Mouse (Mus musculus): ENCODE results near the gene Ttc9b. TPM values are rescaled to one million over a fixed set of nuclear protein-coding genes. Genes with fewer than 3 reads are reported as not detected.

Ttc9b gene
- 0.54 and 0.74 TPM in 2 replicates for total RNA-seq (2012; rRNA removed)

DNA sequence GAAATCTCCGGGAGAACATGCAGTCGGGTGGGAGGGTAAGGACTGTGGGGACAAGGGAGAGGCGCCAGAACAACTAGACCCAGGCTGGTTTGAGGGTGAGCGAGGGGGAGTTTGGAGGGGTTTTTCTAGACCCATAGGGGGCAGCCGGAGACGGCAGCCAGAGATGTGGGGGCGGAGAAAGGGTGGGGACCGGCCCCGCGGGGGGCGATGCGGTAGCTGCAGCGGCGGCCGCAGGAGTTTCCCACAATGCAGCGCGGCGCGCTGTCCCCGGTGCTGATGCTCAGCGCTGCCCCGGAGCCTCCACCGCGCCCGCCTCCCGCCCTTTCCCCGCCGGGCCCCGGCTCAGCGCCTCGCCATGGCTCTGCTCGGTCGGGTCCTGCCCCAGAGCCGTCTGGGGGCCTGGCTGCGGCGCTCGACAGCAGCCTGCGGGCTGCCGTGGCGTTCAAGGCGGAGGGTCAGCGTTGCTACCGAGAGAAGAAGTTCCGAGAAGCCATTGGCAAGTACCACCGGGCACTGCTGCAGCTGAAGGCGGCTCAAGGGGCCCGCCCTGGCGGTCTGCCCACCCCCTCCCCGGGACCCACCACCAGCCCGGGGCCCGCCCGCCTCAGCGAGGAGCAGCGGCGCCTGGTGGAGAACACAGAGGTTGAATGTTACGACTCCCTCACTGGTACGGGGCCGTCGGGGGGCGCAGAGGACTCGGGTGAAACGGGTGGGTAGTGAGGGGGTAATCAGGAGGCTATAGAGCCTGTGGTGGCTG lies at the start of gene Ttc9b:
Gene Ttc9b (plus strand): TSS at position 235 of the 757 bp plus-strand sequence.
- H3K4me3 ChIP-seq (ENCODE audit: insufficient read depth in 1 of 2, low read depth in 1 of 2, low read length in 2 of 2, poor library complexity in 1 of 2, severe bottlenecking in 1 of 2) = peak within 1 kb of the TSS; percentile 53 to 68
- H3K36me3 ChIP-seq (ENCODE audit: control insufficient read depth, insufficient read depth, low read length, poor library complexity, severe bottlenecking) = no peaks in the 10 kb centered on the region
- TF ChIP-seq MAFK (IDR thresholded peaks at IDR 0.05; ENCODE audit: insufficient read depth, low read depth, low read length) (no peak), HCFC1 (IDR thresholded peaks at IDR 0.05; ENCODE audit: borderline replicate concordance, insufficient read depth, low read length) (peak; percentile 73)
- peaks cover 0 to 2% of the 10 kb centered on the region in 2 experiments; a peak in 1 of 4 replicates for H3K4me1 ChIP-seq (ENCODE audit: control insufficient read depth in 2 of 2, insufficient read depth in 2 of 2, low read length in 2 of 2, poor library complexity in 1 of 2)
- in situ Hi-C loops (cut with MboI; ENCODE audit: low sequenced_read_pairs in 2 of 2, unreplicated experiment in 2 of 2) = loop anchor here in 1 of 2 experiments (10.0 kb wide), 1 partner anchor 71 kb away; no protein-coding TSS in a partner anchor
- H3K9ac ChIP-seq (ENCODE audit: insufficient read depth, low read depth, low read length, poor library complexity, severe bottlenecking) = no peak within 1 kb of the TSS
- H3K9me3 ChIP-seq (ENCODE audit: control insufficient read depth, insufficient read depth, low read depth, low read length) = no peaks in the 10 kb centered on the region
- no peak within 1 kb of the TSS; the same call in 1 of the 2 replicates for H3K27ac ChIP-seq (ENCODE audit: insufficient read depth, low read depth, low read length, poor library complexity, severe bottlenecking)
- no peak for DNase-seq (ENCODE audit: low read depth, low spot score)

- H3K36me3 ChIP-seq (ENCODE audit: control insufficient read depth, insufficient read depth, low read length, poor library complexity, severe bottlenecking) = peaks cover 7% of the 10 kb centered on the region; the same call in 1 of the 2 replicates
- peaks cover 10 to 17% of the 10 kb centered on the region in 2 experiments for H3K4me1 ChIP-seq (ENCODE audit: control insufficient read depth in 2 of 2, insufficient read depth in 2 of 2, low read length in 2 of 2, poor library complexity in 1 of 2)
- no peak overlapping the region for H3K4me3 ChIP-seq (ENCODE audit: insufficient read depth in 1 of 2, low read depth in 1 of 2, low read length in 2 of 2, poor library complexity in 1 of 2, severe bottlenecking in 1 of 2)
- no peak overlapping the region for H3K9ac ChIP-seq (ENCODE audit: insufficient read depth, low read depth, low read length, poor library complexity, severe bottlenecking)
- no peak for DNase-seq (ENCODE audit: low read depth, low spot score)
- TF ChIP-seq ZNF384 (IDR thresholded peaks at IDR 0.05; ENCODE audit: low read depth, low read length) (no peak), ZC3H11A (IDR thresholded peaks at IDR 0.05; ENCODE audit: borderline replicate concordance, low read depth, low read length) (no peak), HCFC1 (IDR thresholded peaks at IDR 0.05; ENCODE audit: borderline replicate concordance, insufficient read depth, low read length) (no peak), MAFK (IDR thresholded peaks at IDR 0.05; ENCODE audit: insufficient read depth, low read depth, low read length) (no peak), CHD2 (IDR thresholded peaks at IDR 0.05; ENCODE audit: low read depth, low read length) (no peak)
- in situ Hi-C loops (cut with MboI; ENCODE audit: low sequenced_read_pairs in 2 of 2, unreplicated experiment in 2 of 2) = no loop called here
- H3K27ac ChIP-seq (ENCODE audit: insufficient read depth, low read depth, low read length, poor library complexity, severe bottlenecking) = no peak overlapping the region
- no peaks in the 10 kb centered on the region for H3K9me3 ChIP-seq (ENCODE audit: control insufficient read depth, insufficient read depth, low read depth, low read length)
Measured at GRCm38 (mm10) chr7:27604661-27605348, 48.9 kb upstream of the Ttc9b start.

DNA sequence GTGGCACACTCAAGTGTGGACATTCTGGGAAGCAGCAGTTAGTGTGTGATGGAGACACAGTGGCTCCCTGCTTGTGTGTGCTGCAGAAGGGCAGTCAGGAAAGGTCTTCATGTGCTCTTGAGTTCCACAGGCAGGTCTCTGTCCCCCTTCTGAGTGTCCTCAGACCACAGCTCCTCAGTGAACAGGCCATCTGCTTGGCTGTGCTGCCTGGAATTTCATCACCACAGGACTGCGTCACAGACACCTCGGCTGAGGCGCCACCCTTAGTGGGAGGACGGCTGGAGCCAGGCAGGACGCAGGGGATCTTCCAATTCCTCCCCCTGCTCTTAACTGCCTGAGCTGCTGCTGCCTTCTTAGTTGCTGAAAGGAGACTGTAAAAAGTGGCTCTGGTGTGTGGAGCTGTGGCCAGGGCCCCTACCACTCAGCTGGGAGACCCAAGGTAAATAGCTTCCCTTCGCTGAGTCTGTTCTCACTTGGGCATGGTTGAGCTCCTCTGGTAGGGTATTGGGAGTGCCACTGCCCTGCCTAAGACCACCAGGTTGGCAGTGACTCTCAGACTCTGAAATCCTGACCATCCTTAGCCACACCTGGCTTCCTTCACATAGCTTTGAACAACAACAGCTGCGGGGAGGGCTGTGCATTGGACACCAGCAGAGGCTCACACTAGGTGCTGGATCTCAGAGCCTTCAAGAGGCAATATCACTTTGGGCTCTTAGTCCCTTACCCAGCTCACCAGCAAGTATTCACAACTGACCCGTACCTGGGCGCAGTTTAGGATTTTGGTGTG lies 48.0 kb upstream of the Ttc9b start:
- Histone ChIP-seq H3K4me1 (ENCODE audit: control insufficient read depth in 2 of 2, insufficient read depth in 2 of 2, low read length in 2 of 2, poor library complexity in 1 of 2) (peaks cover 6 to 11% of the 10 kb centered on the region in 2 experiments), H3K36me3 (ENCODE audit: control insufficient read depth, insufficient read depth, low read length, poor library complexity, severe bottlenecking) (peaks cover 8% of the 10 kb centered on the region; the same call in 1 of the 2 replicates), H3K9me3 (ENCODE audit: control insufficient read depth, insufficient read depth, low read depth, low read length) (no peaks in the 10 kb centered on the region), H3K9ac (ENCODE audit: insufficient read depth, low read depth, low read length, poor library complexity, severe bottlenecking) (no peak overlapping the region), H3K4me3 (ENCODE audit: insufficient read depth in 1 of 2, low read depth in 1 of 2, low read length in 2 of 2, poor library complexity in 1 of 2, severe bottlenecking in 1 of 2) (no peak overlapping the region), H3K27ac (ENCODE audit: insufficient read depth, low read depth, low read length, poor library complexity, severe bottlenecking) (no peak overlapping the region)
- no peak for DNase-seq (ENCODE audit: low read depth, low spot score)
- in situ Hi-C loops (cut with MboI; ENCODE audit: low sequenced_read_pairs in 2 of 2, unreplicated experiment in 2 of 2) = no loop called here
- TF ChIP-seq CHD2 (IDR thresholded peaks at IDR 0.05; ENCODE audit: low read depth, low read length) = no peak
- TF ChIP-seq HCFC1 (IDR thresholded peaks at IDR 0.05; ENCODE audit: borderline replicate concordance, insufficient read depth, low read length) = no peak
- TF ChIP-seq ZC3H11A (IDR thresholded peaks at IDR 0.05; ENCODE audit: borderline replicate concordance, low read depth, low read length) = no peak
- TF ChIP-seq MAFK (IDR thresholded peaks at IDR 0.05; ENCODE audit: insufficient read depth, low read depth, low read length) = no peak
- TF ChIP-seq ZNF384 (IDR thresholded peaks at IDR 0.05; ENCODE audit: low read depth, low read length) = no peak

DNA sequence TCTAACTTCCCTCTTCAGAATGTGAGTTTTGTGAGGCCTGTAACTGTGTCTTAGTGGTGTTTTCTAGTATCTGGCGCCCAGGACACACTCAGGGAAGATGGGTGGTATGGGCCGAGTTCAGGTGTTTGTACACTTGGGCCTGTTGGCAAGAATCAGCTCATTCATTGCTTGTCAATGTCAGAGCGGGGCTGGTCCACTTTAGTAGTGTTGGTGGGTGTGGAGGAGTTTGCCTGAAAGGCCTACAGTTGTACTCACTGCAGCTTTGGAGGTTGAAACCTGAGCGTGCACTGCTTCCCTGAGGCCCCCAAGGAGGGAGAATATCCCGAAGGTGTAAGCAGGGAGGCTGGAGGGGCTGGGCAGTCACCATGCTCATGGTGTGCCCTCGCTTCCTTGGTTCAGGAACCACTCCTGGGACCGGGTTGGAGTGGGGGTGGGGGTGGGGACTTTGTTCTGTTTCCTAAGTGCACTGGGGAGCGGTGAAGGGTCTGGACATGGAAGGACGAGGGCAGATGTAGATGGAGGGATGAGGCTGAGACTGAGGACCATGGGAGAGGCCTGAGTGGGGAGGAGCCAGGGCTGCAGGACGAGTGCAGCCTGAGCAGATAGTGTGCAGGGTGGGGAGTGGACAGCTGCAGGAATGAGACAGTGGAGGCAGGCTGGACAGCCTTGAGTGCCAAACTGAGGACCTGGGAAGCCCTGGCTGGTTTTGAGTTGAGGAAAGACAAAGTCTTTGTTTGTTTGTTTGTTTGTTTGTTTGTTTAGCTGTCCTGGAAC lies 47.0 kb upstream of the Ttc9b start:
- in situ Hi-C loops (cut with MboI; ENCODE audit: low sequenced_read_pairs in 2 of 2, unreplicated experiment in 2 of 2) = no loop called here
- Histone ChIP-seq H3K4me3 (ENCODE audit: insufficient read depth in 1 of 2, low read depth in 1 of 2, low read length in 2 of 2, poor library complexity in 1 of 2, severe bottlenecking in 1 of 2) (no peak overlapping the region), H3K9me3 (ENCODE audit: control insufficient read depth, insufficient read depth, low read depth, low read length) (no peaks in the 10 kb centered on the region), H3K4me1 (ENCODE audit: control insufficient read depth in 2 of 2, insufficient read depth in 2 of 2, low read length in 2 of 2, poor library complexity in 1 of 2) (peaks cover 3 to 6% of the 10 kb centered on the region in 2 experiments; a peak in 3 of 4 replicates), H3K27ac (ENCODE audit: insufficient read depth, low read depth, low read length, poor library complexity, severe bottlenecking) (no peak overlapping the region), H3K9ac (ENCODE audit: insufficient read depth, low read depth, low read length, poor library complexity, severe bottlenecking) (no peak overlapping the region), H3K36me3 (ENCODE audit: control insufficient read depth, insufficient read depth, low read length, poor library complexity, severe bottlenecking) (peaks cover 8% of the 10 kb centered on the region; the same call in 1 of the 2 replicates)
- no peak for TF ChIP-seq HCFC1 (IDR thresholded peaks at IDR 0.05; ENCODE audit: borderline replicate concordance, insufficient read depth, low read length)
- no peak for TF ChIP-seq ZNF384 (IDR thresholded peaks at IDR 0.05; ENCODE audit: low read depth, low read length)
- no peak for TF ChIP-seq MAFK (IDR thresholded peaks at IDR 0.05; ENCODE audit: insufficient read depth, low read depth, low read length)
- TF ChIP-seq CHD2 (IDR thresholded peaks at IDR 0.05; ENCODE audit: low read depth, low read length) = no peak
- TF ChIP-seq ZC3H11A (IDR thresholded peaks at IDR 0.05; ENCODE audit: borderline replicate concordance, low read depth, low read length) = no peak
- DNase-seq (ENCODE audit: low read depth, low spot score) = no peak

Measured in ES-E14 (cell line).